ENCODE assay signal across 1 mouse cellular context in the genomic region with DNA sequence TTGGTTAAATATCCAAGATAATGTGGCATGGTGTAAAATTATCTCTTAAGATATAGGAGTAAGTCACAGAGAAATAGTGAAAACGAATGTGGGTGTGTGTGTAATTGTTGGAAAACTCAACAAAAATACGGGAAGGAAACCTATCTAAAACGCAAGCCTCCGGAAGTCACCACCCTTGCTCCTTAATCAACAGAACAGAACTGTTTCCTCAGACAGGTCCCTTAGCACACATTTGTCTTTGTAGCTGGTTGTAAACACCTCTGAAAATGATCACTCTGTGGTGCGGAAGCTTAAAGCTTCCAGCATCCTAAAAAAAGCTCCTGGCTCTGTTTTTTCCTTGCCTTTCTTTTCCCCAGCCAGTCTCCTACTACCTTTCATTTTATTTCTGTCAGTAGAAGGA.
TF ChIP-seq lines count a peak whose summit lies in the region.

No protein-coding gene starts in this region.

TF ChIP-seq in MEL, 35 proteins besides CTCF, POLR2A, EP300 and RAD21:
- no peak for TF ChIP-seq MAZ (IDR thresholded peaks at IDR 0.05; ENCODE audit: low read depth, low read length)
- no peak for TF ChIP-seq POLR2AphosphoS5 (IDR thresholded peaks at IDR 0.05; ENCODE audit: borderline replicate concordance, low read depth, low read length)
- TF ChIP-seq GATA1 (IDR thresholded peaks at IDR 0.05; ENCODE audit: low read depth, low read length) = no peak
- no peak for TF ChIP-seq MYB (IDR thresholded peaks at IDR 0.05; ENCODE audit: low read depth, low read length)
- TF ChIP-seq ZNF384 (IDR thresholded peaks at IDR 0.05; ENCODE audit: low read depth, low read length) = no peak
